Mouse (Mus musculus) stomach, embryonic 14.5 days (tissue): ENCODE measurements at regions not wholly inside any gene's neighbourhood (a gene's known extent, or its start where the extent isn't known, plus 50 kb on each side); places are given as distances from the start of the nearest gene placed in this dataset.

ENCODE experiments used
- ATAC-seq: fragments of 200-750 bp; cut with Nextera tagmentation; 2 replicates; pipeline ENCODE4 v1.8.0; 2017; ENCODE audit warnings: low read depth, moderate TSS enrichment; ENCODE audit not compliant: insufficient number of reproducible peaks, insufficient read depth, low FRiP score
- H3K27ac ChIP-seq: fragments of 300-500 bp; sonication (generic); 2 replicates; pipeline ENCODE4 v1.5.1; 2014; ENCODE audit warnings: mild to moderate bottlenecking, low read length, moderate library complexity, mixed read lengths
- H3K27me3 ChIP-seq: fragments of 300-500 bp; sonication (generic); 2 replicates; pipeline ENCODE4 v1.6.1; 2014; ENCODE audit warnings: low read length, control low read depth, mixed read lengths; ENCODE audit not compliant: control insufficient read depth, insufficient read depth
- H3K36me3 ChIP-seq: fragments of 300-500 bp; sonication (generic); 2 replicates; pipeline ENCODE4 v1.6.1; 2014; ENCODE audit warnings: mild to moderate bottlenecking, control low read depth, low read length, moderate library complexity, mixed read lengths; ENCODE audit not compliant: control insufficient read depth, insufficient read depth
- H3K4me1 ChIP-seq: fragments of 300-500 bp; sonication (generic); 2 replicates; pipeline ENCODE4 v1.6.1; 2014; ENCODE audit warnings: low read length, control low read depth, mixed read lengths; ENCODE audit not compliant: control insufficient read depth, insufficient read depth
- H3K4me2 ChIP-seq: fragments of 300-500 bp; sonication (generic); replicated peaks from 2 replicates; pipeline ENCODE4 v1.6.1; 2014; ENCODE audit warnings: low read depth, low read length, control low read depth
- H3K4me3 ChIP-seq: fragments of 300-500 bp; sonication (generic); 2 replicates; pipeline ENCODE4 v1.5.1; 2014; ENCODE audit warnings: low read depth, low read length, control low read depth
- H3K9ac ChIP-seq: fragments of 300-500 bp; sonication (generic); replicated peaks from 2 replicates; pipeline ENCODE4 v1.6.1; 2014; ENCODE audit warnings: low read depth, mild to moderate bottlenecking, control low read depth, low read length, moderate library complexity, mixed read lengths
- H3K9me3 ChIP-seq: fragments of 300-500 bp; sonication (generic); 2 replicates; pipeline ENCODE4 v1.6.1; 2016; ENCODE audit warnings: low read depth, low read length, control low read depth; ENCODE audit not compliant: control insufficient read depth
- WGBS: fragments of 180-500 bp; shearing (Covaris S2); extraction: QIAGEN DNeasy Blood & Tissue Kit; methylation state at CpG from one replicate; pipeline ENCODE4 v1.1.7; 2014; 5-methylcytosine and 5-hydroxymethylcytosine counted together

DNA sequence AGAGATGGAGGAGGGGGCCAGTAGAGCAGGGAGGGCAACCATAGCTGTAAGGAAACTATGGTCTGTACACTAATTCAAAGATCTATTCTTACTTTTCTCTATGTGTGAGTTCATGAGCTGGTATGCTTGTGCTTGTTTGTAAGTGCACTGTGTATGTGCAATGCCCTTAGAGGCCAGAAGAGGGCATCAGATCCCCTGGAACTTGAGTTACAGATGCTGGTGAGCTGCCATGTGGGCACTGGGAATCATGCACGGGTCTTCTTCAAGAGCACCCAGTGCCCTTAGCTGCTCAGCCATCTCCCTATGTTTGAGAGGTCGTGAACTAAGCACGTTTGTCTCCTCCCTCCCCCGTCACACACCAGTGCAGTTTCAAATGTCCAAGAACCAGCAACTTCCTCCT, 68.9 kb downstream of the Tbx3 start:
- H3K27me3 ChIP-seq: no peaks in the 10 kb centered on the region
- H3K9ac ChIP-seq: no peak overlapping the region
- WGBS: 49% methylated on average over 4 of the region's 4 CpGs
- no peaks in the 10 kb centered on the region for H3K36me3 ChIP-seq
- no peak overlapping the region for H3K27ac ChIP-seq
- no peak overlapping the region for H3K4me2 ChIP-seq
- H3K4me3 ChIP-seq: no peak overlapping the region
- no peaks in the 10 kb centered on the region for H3K4me1 ChIP-seq
- H3K9me3 ChIP-seq: no peaks in the 10 kb centered on the region
- ATAC-seq: no peak

DNA sequence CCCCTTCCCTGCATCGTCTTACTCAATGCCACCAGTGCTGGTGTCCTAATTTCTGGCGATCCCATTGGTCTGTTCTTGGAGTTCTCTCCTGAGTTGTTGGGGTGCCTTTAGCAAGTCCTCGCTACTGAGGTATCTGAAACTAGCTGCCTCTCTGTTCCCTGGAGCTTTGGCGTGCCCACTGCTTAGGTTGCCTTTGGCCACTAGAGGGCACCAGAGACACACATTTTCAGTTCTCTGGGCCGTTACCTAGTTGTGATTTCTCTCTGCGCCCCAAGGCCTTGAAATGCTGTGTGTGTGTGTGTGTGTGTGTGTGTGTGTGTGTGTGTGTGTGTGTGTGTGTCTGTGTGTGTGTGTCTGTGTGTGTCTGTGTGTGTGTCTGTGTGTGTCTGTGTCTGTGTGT, 70.6 kb downstream of the Tbx3 start:
- Histone ChIP-seq H3K27ac (no peak overlapping the region), H3K4me3 (no peak overlapping the region), H3K4me2 (no peak overlapping the region), H3K27me3 (no peaks in the 10 kb centered on the region), H3K9ac (no peak overlapping the region), H3K4me1 (no peaks in the 10 kb centered on the region), H3K36me3 (no peaks in the 10 kb centered on the region), H3K9me3 (no peaks in the 10 kb centered on the region)
- no peak for ATAC-seq
- WGBS: 5% methylated on average over 6 of the region's 6 CpGs

DNA sequence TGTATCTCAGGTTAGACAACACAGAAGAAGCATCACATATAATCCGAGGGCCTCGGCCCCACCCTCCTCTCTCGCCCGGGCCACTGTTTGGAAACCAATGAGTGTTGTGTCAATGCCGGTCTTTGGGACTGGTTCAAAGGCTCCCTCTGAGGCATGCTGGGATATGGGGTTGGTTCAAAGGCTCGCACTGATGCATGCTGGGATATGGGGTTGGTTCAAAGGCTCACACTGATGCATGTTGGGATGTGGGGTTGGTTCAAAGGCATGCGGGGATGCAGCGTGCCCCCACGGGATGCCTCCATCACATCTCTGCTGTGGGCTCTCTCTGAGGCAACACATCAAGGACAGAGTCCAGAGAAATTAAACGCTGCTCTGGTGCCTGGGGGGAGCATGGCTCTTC, 73.3 kb downstream of the Tbx3 start:
- H3K4me3 ChIP-seq: no peak overlapping the region
- H3K27me3 ChIP-seq: 0 out of 2 replicates have a peak, but pooled peaks cover 4% of the 10 kb centered on the region
- H3K9me3 ChIP-seq: no peaks in the 10 kb centered on the region
- WGBS: 79% methylated on average over 10 of the region's 10 CpGs
- H3K4me1 ChIP-seq: 0 out of 2 replicates have a peak, but pooled peaks cover 2% of the 10 kb centered on the region
- no peak overlapping the region for H3K27ac ChIP-seq
- no peak overlapping the region for H3K4me2 ChIP-seq
- H3K9ac ChIP-seq: no peak overlapping the region
- ATAC-seq: no peak
- no peaks in the 10 kb centered on the region for H3K36me3 ChIP-seq

DNA sequence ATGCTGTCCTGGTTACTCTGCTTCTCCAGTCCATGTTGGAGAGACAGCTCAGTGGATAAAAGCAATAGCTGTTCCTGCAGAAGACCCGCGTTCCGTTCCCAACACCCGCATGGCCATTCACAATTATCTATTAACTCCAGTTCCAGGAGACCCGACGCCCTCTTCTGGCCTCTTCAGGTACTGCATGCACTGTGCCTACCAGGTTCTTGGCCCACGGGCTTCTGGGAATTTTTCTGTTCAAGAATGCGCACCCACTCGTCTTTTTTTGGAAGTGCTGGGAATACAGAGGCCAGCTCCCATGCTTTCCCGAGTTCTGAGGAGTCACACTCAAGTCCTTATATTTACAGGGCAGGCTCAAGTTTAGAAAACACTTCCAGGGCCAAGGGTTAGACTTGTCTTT, 76.6 kb downstream of the Tbx3 start:
- no peaks in the 10 kb centered on the region for H3K9me3 ChIP-seq
- H3K4me3 ChIP-seq: no peak overlapping the region
- H3K36me3 ChIP-seq: no peaks in the 10 kb centered on the region
- no peak for ATAC-seq
- H3K27ac ChIP-seq: no peak overlapping the region
- H3K4me1 ChIP-seq: 0 out of 2 replicates have a peak, but pooled peaks cover 4% of the 10 kb centered on the region
- H3K9ac ChIP-seq: no peak overlapping the region
- WGBS: 66% methylated on average over 10 of the region's 10 CpGs
- H3K27me3 ChIP-seq: 0 out of 2 replicates have a peak, but pooled peaks cover 15% of the 10 kb centered on the region
- H3K4me2 ChIP-seq: no peak overlapping the region

DNA sequence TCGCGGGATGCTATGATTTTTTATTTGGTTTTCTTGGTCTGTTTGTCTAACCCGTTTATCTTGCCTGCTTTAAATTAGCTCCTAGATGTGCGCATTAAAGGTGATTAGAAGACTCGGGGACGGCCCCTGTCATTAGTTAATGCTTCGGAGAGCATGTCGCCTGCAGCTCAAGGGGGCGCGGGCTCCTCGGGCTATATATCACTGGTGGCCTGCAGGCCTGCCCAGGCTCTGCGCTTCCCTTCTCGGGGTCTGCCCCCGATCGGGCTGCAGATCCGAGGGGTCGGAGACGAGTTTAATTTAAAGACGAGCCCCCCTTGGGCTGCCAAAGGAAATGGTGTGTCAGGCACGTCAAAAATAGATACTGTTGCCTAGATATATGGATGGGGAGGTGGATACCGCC, 78.2 kb downstream of the Tbx3 start:
- 2% methylated on average over 21 of the region's 21 CpGs for WGBS
- H3K4me1 ChIP-seq: 0 out of 2 replicates have a peak, but pooled peaks cover 4% of the 10 kb centered on the region
- no peak overlapping the region for H3K9ac ChIP-seq
- H3K36me3 ChIP-seq: no peaks in the 10 kb centered on the region
- H3K4me3 ChIP-seq: peak overlapping the region; percentile 9; the same call in 1 of the 2 replicates
- H3K4me2 ChIP-seq: peak overlapping the region; percentile 37
- no peak overlapping the region for H3K27ac ChIP-seq
- ATAC-seq: no peak
- no peaks in the 10 kb centered on the region for H3K9me3 ChIP-seq
- 0 out of 2 replicates have a peak, but pooled peaks cover 15% of the 10 kb centered on the region for H3K27me3 ChIP-seq

DNA sequence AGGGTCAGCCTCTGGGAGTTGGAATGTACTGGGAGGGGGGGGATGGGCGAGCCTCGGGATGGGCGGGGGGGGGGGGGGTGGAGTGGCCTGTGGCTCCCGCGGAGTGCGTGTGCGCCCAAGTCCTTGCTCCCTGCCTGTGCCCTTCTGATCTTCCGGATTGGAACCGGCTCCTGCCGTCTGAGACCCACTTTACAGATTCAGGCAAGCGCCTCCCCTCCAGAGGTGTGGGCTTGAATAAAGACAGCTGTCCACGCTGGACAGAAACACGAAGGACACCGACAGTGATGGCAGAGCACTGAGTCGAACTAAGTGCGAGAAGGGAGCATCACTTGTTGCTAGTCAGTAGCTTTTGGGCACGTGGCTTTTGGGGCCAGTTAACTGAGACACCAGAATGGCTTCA, 78.7 kb downstream of the Tbx3 start:
- no peak for ATAC-seq
- peak overlapping the region; percentile 37 for H3K4me2 ChIP-seq
- no peaks in the 10 kb centered on the region for H3K9me3 ChIP-seq

DNA sequence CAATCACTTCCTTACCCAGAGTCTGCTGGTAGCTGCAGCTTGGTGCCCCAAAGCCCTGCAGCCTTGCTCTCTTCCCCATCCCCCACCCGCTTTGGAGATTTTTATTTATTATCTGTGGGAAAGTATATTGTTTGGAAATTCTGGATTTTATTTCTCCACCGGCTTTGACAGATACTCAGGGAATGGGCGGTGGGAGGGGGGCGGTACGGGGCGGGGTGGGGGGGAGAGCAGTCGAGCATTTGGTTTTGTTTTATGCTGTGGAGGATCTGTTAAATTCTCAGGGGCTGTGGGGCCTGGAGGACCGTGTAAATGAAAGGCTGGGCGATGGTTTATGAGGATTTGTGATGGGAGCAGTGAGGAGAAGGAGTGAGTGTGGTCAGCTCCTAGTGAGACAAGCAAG, 76.7 kb upstream of the Tbx5 start:
- 0 out of 2 replicates have a peak, but pooled peaks cover 2% of the 10 kb centered on the region for H3K4me1 ChIP-seq
- H3K36me3 ChIP-seq: no peaks in the 10 kb centered on the region
- no peak overlapping the region for H3K27ac ChIP-seq
- H3K4me3 ChIP-seq: no peak overlapping the region
- H3K9me3 ChIP-seq: no peaks in the 10 kb centered on the region
- 27% methylated on average over 9 of the region's 9 CpGs for WGBS
- no peak overlapping the region for H3K4me2 ChIP-seq
- ATAC-seq: no peak
- H3K9ac ChIP-seq: no peak overlapping the region
- no peaks in the 10 kb centered on the region for H3K27me3 ChIP-seq

More for the DNA sequence above, 78.7 kb downstream of the Tbx3 start:
- H3K27ac ChIP-seq: no peak overlapping the region
- H3K27me3 ChIP-seq: 0 out of 2 replicates have a peak, but pooled peaks cover 15% of the 10 kb centered on the region
- WGBS: 5% methylated on average over 14 of the region's 17 CpGs
- no peaks in the 10 kb centered on the region for H3K36me3 ChIP-seq
- H3K9ac ChIP-seq: no peak overlapping the region
- H3K4me1 ChIP-seq: 0 out of 2 replicates have a peak, but pooled peaks cover 4% of the 10 kb centered on the region
- 0 out of 2 replicates have a peak overlapping the region, but pooled peaks have one; percentile 9 for H3K4me3 ChIP-seq

DNA sequence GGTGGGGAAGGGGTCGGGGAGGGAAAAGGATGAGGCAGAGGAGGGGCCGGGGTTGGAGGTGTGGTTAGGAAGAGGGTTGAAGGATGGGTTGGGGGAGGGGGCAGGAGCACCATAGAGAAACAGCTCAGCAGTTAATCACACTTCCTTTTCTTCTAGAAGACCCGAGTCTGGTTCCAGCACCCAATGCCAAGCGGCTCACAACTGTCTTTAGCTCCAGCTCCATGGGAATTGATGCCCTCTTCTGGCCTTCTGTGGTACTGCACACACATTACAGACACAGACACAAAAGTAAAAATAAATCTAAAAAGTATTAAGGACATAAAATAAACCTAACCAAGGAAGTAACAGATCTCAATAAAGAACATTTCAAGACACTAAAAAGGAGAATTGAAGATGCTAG, 73.6 kb upstream of the Tbx5 start:
- Histone ChIP-seq H3K9ac (no peak overlapping the region), H3K27ac (no peak overlapping the region), H3K4me2 (no peak overlapping the region), H3K27me3 (no peaks in the 10 kb centered on the region), H3K36me3 (no peaks in the 10 kb centered on the region), H3K9me3 (no peaks in the 10 kb centered on the region), H3K4me1 (0 out of 2 replicates have a peak, but pooled peaks cover 2% of the 10 kb centered on the region), H3K4me3 (no peak overlapping the region)
- ATAC-seq: no peak
- WGBS: 77% methylated on average over 4 of the region's 4 CpGs

DNA sequence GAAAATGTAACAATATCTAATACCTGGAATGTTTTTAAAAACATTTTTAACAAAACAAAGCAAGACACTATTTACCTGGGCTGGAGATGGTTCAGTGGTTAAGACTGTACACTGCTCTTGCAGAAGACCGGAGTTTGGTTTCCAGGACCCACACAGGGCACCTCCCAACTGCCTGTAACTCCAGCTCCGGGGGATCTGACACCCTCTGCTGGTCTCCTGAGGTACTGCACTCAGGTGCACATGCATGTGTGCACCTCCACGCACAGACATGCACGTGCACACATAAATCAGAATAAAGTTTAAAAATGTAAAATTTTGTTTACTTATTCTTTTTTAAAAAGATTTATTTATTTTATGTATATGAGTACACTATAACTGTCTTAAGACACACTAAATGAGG, 70.4 kb upstream of the Tbx5 start:
- H3K9me3 ChIP-seq: no peaks in the 10 kb centered on the region
- H3K27me3 ChIP-seq: no peaks in the 10 kb centered on the region
- H3K4me1 ChIP-seq: no peaks in the 10 kb centered on the region
- no peaks in the 10 kb centered on the region for H3K36me3 ChIP-seq
- ATAC-seq: no peak
- WGBS: 79% methylated on average over 4 of the region's 4 CpGs
- no peak overlapping the region for H3K4me2 ChIP-seq
- no peak overlapping the region for H3K4me3 ChIP-seq
- H3K9ac ChIP-seq: no peak overlapping the region
- no peak overlapping the region for H3K27ac ChIP-seq
